Mouse (Mus musculus) left cerebral cortex, postnatal 25 days (tissue): ENCODE measurements around the gene Tln1. TPM values are rescaled to one million over a fixed set of nuclear protein-coding genes. Genes with fewer than 3 reads are reported as not detected.
A peak's percentile ranks its signal among the peaks of the same experiment; 100 is the strongest.

Source experiments
- DNase-seq, 2 experiments: peaks; one replicate each; pipeline ENCODE4 v3.0.0; 2022; ENCODE audit warnings: low spot score in 2 of 2, mixed read lengths in 1 of 2
- intact Hi-C: fragments of 180-260 bp; cut with DNase I; formaldehyde crosslinking; loops from one replicate; pipeline ENCODE4 v1.15.1; 2025
- total RNA-seq, 2 experiments: library from RNA; stranded (reverse); gene quantifications; 2 replicates each; pipeline ENCODE4 v1.2.3; 2021

Tln1 gene
- total RNA-seq, 2 experiments from 2014 or later, result 51.7 to 53.4 TPM

- DNase-seq, result no peak
- intact Hi-C loops, result no loop called here
Observed at GRCm38 (mm10) chr4:43511675-43512454, 50.6 kb downstream of the Tln1 start.

- intact Hi-C loops, result no loop called here
- no peak for DNase-seq
Observed at GRCm38 (mm10) chr4:43509109-43509508, 53.4 kb downstream of the Tln1 start.

- no peak for DNase-seq
Observed at GRCm38 (mm10) chr4:43508666-43508997, 53.9 kb downstream of the Tln1 start.

GRCm38 (mm10) chr4:43507938-43508665, 54.4 kb downstream of the Tln1 start:
- no peak for DNase-seq
- intact Hi-C loops, result no loop called here

More at GRCm38 (mm10) chr4:43508666-43508997, 53.9 kb downstream of the Tln1 start:
- intact Hi-C loops, result no loop called here

- DNase-seq, result no peak
- intact Hi-C loops, result no loop called here
Observed at GRCm38 (mm10) chr4:43506536-43507185, 55.8 kb downstream of the Tln1 start, which contains the start of gene Car9. Gene Car9 (plus strand): TSS chr4:43506966.

- DNase-seq, result no peak
- intact Hi-C loops, result no loop called here
Observed at GRCm38 (mm10) chr4:43506074-43506473, 56.4 kb downstream of the Tln1 start.

- intact Hi-C loops, result no loop called here
- no peak for DNase-seq
Observed at GRCm38 (mm10) chr4:43504269-43504668, 58.2 kb downstream of the Tln1 start.

GRCm38 (mm10) chr4:43503506-43503905, 59.0 kb downstream of the Tln1 start:
- no peak for DNase-seq
- intact Hi-C loops, result no loop called here

GRCm38 (mm10) chr4:43503041-43503440, 59.5 kb downstream of the Tln1 start:
- intact Hi-C loops, result no loop called here
- DNase-seq, result no peak

GRCm38 (mm10) chr4:43499407-43500333, 62.8 kb downstream of the Tln1 start, which contains the start of gene Arhgef39:
Gene Arhgef39 (minus strand): TSS chr4:43499695.
- intact Hi-C loops, result no loop called here
- DNase-seq, result peak; percentile 69 to 72

- intact Hi-C loops, result no loop called here
- no peak for DNase-seq
Observed at GRCm38 (mm10) chr4:43498983-43499382, 63.5 kb downstream of the Tln1 start.

GRCm38 (mm10) chr4:43497946-43498345, 64.5 kb downstream of the Tln1 start:
- DNase-seq, result no peak
- intact Hi-C loops, result no loop called here

GRCm38 (mm10) chr4:43497405-43497804, 65.1 kb downstream of the Tln1 start:
- no peak for DNase-seq
- intact Hi-C loops, result no loop called here

- no peak for DNase-seq
- intact Hi-C loops, result no loop called here
Observed at GRCm38 (mm10) chr4:43496587-43496986, 65.9 kb downstream of the Tln1 start.

- no peak for DNase-seq
- intact Hi-C loops, result loop anchor here (1.0 to 5.0 kb wide), 3 partner anchors 33 to 69 kb away; partner anchors contain the start of genes Creb3 and Tln1
Observed at GRCm38 (mm10) chr4:43493846-43494240, 68.6 kb downstream of the Tln1 start.

- intact Hi-C loops, result loop anchor here (1.0 to 5.0 kb wide), 3 partner anchors 34 to 69 kb away; partner anchors contain the start of genes Creb3 and Tln1
- peak; percentile 97 to 98 for DNase-seq
Observed at GRCm38 (mm10) chr4:43493186-43493845, 69.2 kb downstream of the Tln1 start.

- peak; percentile 90 to 98 for DNase-seq
- intact Hi-C loops, result loop anchor here (1.0 to 5.0 kb wide), 3 partner anchors 34 to 70 kb away; partner anchors contain the start of genes Creb3 and Tln1
Observed at GRCm38 (mm10) chr4:43492821-43493185, 69.7 kb downstream of the Tln1 start, which contains the start of gene Ccdc107. Gene Ccdc107 (plus strand): TSS chr4:43492900.

GRCm38 (mm10) chr4:43492101-43492820, 70.2 kb downstream of the Tln1 start:
- intact Hi-C loops, result loop anchor here (2.0 to 5.0 kb wide), 2 partner anchors 35 to 71 kb away; partner anchors contain the start of genes Creb3 and Tln1

More at GRCm38 (mm10) chr4:43492101-43492820, 70.2 kb downstream of the Tln1 start:
- no peak for DNase-seq
